Mouse (Mus musculus) olfactory bulb, adult 2 months (tissue): ENCODE data around the gene Specc1l.

Experiments
- CTCF ChIP-seq: fragments of 200-500 bp; IDR thresholded peaks from 2 replicates; pipeline ENCODE4 v1.5.1; 2012; ENCODE audit warnings: low read depth, mild to moderate bottlenecking, low read length, moderate library complexity; ENCODE audit not compliant: insufficient read depth
- POLR2A ChIP-seq: fragments of 200-500 bp; IDR thresholded peaks from 2 replicates; pipeline ENCODE4 v1.6.1; 2012; ENCODE audit warnings: mild to moderate bottlenecking, low read depth, low read length, moderate library complexity; ENCODE audit not compliant: insufficient read depth

- TF ChIP-seq POLR2A = no peak
- TF ChIP-seq CTCF = no peak
Observed at GRCm38 (mm10) chr10:75324391-75324790, 112.5 kb downstream of the Specc1l start.
